Mouse (Mus musculus): ENCODE results near the gene Gsap.

DNA sequence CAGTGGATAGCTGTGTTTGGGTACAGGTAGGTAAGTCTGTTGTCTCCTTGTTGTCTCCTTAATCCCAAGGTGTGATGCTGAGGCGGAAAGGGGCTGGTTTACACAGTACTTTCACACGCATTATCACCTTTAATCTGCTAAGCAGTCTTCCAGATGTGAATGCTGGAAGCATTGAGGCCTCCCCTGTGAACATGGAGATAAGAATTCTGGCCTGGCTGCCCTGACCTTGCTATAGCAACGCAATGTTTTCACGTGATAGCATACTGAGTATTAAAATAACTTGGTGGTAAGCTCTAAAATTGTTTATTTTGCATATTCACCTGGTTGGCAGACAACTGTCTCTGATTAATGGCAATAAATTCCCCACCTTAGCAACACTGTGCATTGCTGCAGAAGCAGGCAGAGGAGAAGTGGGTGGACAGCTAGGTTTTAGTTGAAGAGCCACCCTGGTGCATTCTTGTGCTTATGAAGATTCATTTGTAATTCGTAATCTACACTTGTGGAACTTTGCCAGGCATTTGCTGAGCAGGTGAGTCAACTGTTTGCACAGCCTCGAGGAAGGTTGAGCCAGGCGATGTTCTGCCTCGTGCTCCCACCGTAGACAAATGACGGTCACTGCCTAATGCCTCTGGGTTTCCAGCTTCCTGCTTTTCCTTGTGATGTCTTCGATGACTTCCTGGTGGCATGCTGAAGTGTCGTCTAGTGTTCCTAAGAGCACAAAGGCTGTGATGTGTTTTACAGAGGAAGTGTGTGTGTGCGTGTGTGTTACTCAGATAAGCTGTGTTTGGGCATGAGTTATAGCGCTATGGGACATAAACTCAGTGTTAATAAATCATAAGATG lies 31.6 kb downstream of the Gsap start:
- TF ChIP-seq CTCF (IDR thresholded peaks at IDR 0.05; ENCODE audit: control insufficient read depth, insufficient read depth, insufficient read length) (no peak), FOSL1 (IDR thresholded peaks at IDR 0.05; ENCODE audit: insufficient read depth, low read length, poor library complexity, severe bottlenecking) (no peak), USF1 (IDR thresholded peaks at IDR 0.05; ENCODE audit: low read depth) (no peak)

Measured in C2C12 (cell line).